Mouse (Mus musculus): ENCODE results near the gene Anp32e. TPM values are rescaled to one million over a fixed set of nuclear protein-coding genes. Genes with fewer than 3 reads are reported as not detected.
"Not testable (repeated sequence)": the region's sequence is repeated elsewhere in the genome, so short reads cannot be mapped to it uniquely, and the experiment has no call there.

Gene Anp32e
- polyA plus RNA-seq, 1 experiment from 2014 or later: 328 TPM

DNA sequence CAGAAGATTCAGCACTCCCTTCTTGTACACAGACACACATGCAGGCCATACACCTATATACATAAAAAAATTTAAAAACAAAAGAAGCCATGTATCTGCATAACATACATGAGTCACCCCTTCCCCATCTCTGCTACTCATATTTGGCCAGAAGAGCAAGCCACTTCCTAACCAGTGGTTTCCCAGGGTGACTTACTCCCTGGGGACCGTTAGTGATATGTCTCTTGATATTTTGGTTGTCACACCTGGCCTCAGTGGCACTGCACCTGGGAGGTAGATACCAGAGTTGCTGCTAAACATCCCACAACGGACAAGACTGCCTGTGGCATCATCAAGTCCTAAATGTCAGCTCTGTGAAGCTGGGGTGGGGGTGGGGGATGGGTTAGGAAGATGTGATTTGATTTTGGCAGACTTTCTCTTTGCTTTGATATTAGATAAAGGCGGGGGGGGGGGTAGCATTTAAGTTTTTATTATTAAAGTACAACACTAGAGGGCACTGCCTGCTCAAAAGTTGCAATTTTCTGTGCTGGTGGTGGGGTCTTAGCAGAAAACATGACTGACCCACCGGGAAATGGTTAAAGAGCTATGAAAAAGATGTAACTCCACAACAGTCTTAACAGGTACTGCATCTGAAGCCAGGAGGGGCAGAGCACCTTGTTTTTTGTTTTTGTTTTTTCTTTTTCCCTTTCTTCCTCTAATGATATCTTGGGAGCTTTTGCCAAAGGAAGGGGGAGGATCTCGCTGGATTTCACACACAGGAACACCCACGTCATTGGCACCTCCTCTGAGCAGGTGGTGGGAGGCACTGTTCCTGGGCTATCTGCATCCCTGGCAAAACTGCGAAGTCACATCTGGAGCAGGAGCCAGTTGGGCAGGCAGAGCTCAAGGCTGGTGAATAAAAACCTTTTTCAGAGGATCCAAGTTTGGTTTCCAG, 36.7 kb downstream of the Anp32e start:
- peak overlapping the region; percentile 35; the same call in 1 of the 2 replicates for H3K4me2 ChIP-seq (replicated peaks)
- H3K27me3 ChIP-seq: no peaks in the 10 kb centered on the region
- no peak overlapping the region for H3K27ac ChIP-seq (replicated peaks)
- WGBS: 10% methylated on average over 7 of the region's 7 CpGs
- no peaks in the 10 kb centered on the region for H3K36me3 ChIP-seq
- H3K4me1 ChIP-seq: peaks cover 5% of the 10 kb centered on the region; the same call in 1 of the 2 replicates
- no peaks in the 10 kb centered on the region for H3K9me3 ChIP-seq
- H3K4me3 ChIP-seq: 0 out of 2 replicates have a peak overlapping the region, but pooled peaks have one; percentile 10
- ATAC-seq (ENCODE audit: low FRiP score, low read depth): no peak
- no peak overlapping the region for H3K9ac ChIP-seq (replicated peaks)

DNA sequence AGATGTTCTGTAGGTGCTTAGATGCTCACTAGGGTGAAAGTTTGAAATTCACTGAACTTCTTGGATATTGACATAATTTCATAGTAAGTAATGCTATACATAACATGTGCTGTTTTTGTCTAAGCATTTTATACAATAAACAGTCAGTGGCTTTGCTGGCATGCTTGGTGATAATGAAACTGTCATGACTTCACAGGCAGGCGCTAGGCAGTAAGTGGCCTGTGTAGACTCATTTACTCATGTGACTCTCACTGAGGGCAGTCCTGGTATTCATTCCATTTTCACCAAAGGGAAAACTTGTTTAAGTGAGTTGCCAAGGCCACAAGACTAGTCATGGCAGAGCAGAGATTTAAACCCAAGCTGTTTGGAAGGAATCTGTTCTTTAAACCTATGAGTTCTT, 40.2 kb downstream of the Anp32e start:
- Histone ChIP-seq H3K27me3 (peaks cover 8% of the 10 kb centered on the region; the same call in 1 of the 2 replicates), H3K36me3 (no peaks in the 10 kb centered on the region), H3K4me3 (no peak overlapping the region), H3K27ac (replicated peaks) (no peak overlapping the region), H3K9ac (replicated peaks) (no peak overlapping the region), H3K9me3 (no peaks in the 10 kb centered on the region), H3K4me2 (replicated peaks) (no peak overlapping the region), H3K4me1 (peaks cover 24% of the 10 kb centered on the region)
- ATAC-seq (ENCODE audit: low FRiP score, low read depth): no peak
- 87% methylated on average over 1 of the region's 1 CpGs for WGBS

DNA sequence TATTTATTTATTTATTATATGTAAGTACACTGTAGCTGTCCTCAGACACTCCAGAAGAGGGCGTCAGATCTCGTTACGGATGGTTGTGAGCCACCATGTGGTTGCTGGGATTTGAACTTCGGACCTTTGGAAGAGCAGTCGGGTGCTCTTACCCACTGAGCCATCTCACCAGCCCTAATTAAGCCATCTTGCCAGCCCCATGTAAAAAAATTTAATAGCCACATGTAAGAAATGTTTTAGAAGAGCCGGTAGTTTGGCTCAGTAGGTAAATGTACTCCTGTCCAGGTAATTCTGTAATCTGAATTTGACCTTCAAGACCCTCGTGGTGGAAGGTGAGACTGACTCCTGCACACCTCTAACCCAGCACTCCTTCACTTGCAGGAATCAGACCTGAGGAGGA, 41.6 kb downstream of the Anp32e start:
- not testable (repeated sequence) for H3K27me3 ChIP-seq; H3K9ac ChIP-seq (replicated peaks); ATAC-seq (ENCODE audit: low FRiP score, low read depth); H3K9me3 ChIP-seq; H3K36me3 ChIP-seq; H3K4me2 ChIP-seq (replicated peaks); H3K4me3 ChIP-seq; H3K27ac ChIP-seq (replicated peaks)
- H3K4me1 ChIP-seq: peaks cover 24% of the 10 kb centered on the region
- 61% methylated on average over 6 of the region's 7 CpGs for WGBS

DNA sequence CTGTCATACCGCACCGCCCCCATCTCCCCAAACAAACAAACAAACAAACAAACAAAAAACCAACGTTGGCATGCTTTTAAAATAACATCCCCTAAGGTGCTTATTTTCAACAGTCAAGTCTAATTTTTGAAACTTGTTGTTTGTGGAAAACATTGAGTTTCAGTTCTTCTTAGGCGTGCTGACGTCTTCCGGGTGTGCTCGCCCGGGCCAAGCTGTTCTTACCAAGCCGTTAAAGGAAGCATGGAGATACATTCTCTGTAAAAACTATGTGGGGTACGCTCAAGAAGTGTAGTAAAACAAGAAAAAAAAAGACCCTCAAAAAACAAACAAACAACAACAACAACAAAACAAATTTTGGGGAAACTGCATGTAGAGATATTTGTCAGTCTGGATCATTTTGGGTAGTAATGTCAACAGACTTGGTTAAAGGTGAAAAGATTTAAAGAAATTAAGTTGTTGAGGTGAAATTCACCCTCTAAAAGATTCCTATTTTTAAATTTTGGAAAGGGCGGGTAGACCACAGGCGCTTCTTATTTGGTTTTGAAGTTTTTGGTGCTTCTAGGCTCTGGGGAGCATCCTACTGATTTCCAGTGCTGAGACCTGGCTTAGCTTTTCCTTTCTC, 43.3 kb downstream of the Anp32e start:
- peak overlapping the region; percentile 49 for H3K4me2 ChIP-seq (replicated peaks)
- no peaks in the 10 kb centered on the region for H3K9me3 ChIP-seq
- WGBS: 73% methylated on average over 12 of the region's 12 CpGs
- peaks cover 19% of the 10 kb centered on the region for H3K4me1 ChIP-seq
- H3K27me3 ChIP-seq: peaks cover 10% of the 10 kb centered on the region; the same call in 1 of the 2 replicates
- H3K4me3 ChIP-seq: peak overlapping the region; percentile 27
- H3K9ac ChIP-seq (replicated peaks): peak overlapping the region; percentile 39; the same call in 1 of the 2 replicates
- ATAC-seq (ENCODE audit: low FRiP score, low read depth): no peak
- H3K36me3 ChIP-seq: no peaks in the 10 kb centered on the region
- peak overlapping the region; percentile 83 for H3K27ac ChIP-seq (replicated peaks)

DNA sequence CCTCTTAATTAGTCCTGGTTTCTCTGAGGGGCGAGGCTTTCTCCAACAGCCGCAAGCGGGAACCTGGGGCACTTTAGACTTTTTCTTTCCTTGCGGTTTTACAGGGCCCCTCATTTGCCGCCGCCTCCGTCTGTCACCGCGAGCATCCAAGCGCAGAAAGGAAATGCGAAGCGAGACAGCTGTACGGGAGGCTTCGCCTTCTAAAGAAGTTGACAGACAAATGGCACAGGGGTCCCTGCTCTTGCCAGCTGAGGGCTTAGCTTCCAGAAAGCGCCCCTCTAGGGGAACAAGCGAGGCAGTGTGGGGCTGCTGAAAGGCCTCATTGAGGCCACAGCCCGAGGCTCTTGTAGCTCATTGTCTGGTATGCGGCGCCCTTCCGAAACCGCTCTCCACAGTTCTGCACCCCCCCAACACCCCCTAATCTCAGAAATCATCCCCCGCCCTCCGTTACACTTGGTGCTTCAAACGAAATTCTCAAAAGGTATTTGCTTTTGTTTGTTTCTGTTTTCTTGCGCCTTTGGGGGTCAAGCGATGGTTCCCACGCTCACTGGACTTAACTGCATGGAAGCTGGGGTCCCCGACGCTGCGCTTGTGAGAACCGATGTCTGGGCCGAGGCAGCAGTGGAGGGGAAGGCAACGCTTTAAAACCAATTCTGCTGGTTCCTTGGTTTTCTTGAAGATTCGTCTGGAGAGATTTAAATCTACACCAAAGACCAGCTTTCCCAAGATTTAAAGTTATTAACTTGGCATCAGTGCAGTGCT, 44.0 kb downstream of the Anp32e start:
- whole genome bisulfite sequencing: 2% methylated on average over 34 of the region's 34 CpGs
- H3K4me3 ChIP-seq: peak overlapping the region; percentile 27
- ATAC-seq (ENCODE audit: low FRiP score, low read depth): peak; percentile 96

DNA sequence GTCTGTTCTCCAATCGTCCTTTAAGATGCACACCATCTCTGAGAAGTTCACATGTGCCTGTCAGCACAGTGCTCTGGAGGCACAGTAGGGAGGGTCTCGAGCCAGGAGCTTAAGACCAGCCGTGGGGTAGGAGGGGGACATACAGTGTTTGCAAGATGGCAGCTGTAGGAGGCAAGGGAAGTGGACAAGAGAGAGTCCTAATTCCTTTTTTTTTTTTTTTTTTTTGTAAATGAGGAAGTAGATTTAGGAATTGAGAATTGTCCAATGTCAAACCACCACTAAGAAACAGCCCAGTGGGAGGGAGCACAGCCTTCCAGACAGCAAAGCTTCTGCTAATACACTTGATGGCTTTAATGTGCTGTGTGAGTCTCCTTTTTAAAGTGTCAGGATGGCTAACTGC, 48.0 kb downstream of the Anp32e start:
- H3K9ac ChIP-seq (replicated peaks): no peak overlapping the region
- H3K4me3 ChIP-seq: no peak overlapping the region
- H3K27me3 ChIP-seq: peaks cover 10% of the 10 kb centered on the region; the same call in 1 of the 2 replicates
- peaks cover 19% of the 10 kb centered on the region for H3K4me1 ChIP-seq
- no peak for ATAC-seq (ENCODE audit: low FRiP score, low read depth)
- no peaks in the 10 kb centered on the region for H3K9me3 ChIP-seq
- no peak overlapping the region for H3K4me2 ChIP-seq (replicated peaks)
- no peaks in the 10 kb centered on the region for H3K36me3 ChIP-seq
- 53% methylated on average over 3 of the region's 3 CpGs for WGBS
- H3K27ac ChIP-seq (replicated peaks): no peak overlapping the region

More for the DNA sequence above, 44.0 kb downstream of the Anp32e start:
- Histone ChIP-seq H3K36me3 (no peaks in the 10 kb centered on the region), H3K27ac (replicated peaks) (peak overlapping the region; percentile 83), H3K27me3 (peaks cover 10% of the 10 kb centered on the region; the same call in 1 of the 2 replicates), H3K4me2 (replicated peaks) (peak overlapping the region; percentile 49), H3K9ac (replicated peaks) (peak overlapping the region; percentile 39; the same call in 1 of the 2 replicates), H3K9me3 (no peaks in the 10 kb centered on the region), H3K4me1 (peaks cover 19% of the 10 kb centered on the region)

DNA sequence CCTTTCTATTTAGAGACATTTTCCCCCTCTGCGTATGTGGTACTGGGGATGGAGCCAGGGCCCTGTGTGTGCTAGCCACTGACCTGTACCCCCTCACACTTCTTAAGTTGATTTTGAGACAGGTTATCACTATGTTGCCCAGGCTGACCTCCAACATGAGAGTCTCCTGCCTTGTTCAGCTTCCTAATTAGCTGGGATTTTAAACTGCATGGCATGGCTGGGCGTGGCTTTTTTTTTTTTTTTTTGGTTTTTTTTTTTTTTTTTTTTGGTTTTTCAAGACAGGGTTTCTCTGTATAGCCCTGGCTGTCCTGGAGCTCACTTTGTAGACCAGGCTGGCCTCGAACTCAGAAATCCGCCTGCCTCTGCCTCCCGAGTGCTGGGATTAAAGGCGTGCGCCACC, 48.5 kb downstream of the Anp32e start:
- not testable (repeated sequence) for H3K9ac ChIP-seq (replicated peaks); ATAC-seq (ENCODE audit: low FRiP score, low read depth); H3K9me3 ChIP-seq; H3K36me3 ChIP-seq; H3K27me3 ChIP-seq; H3K4me2 ChIP-seq (replicated peaks); H3K4me3 ChIP-seq; H3K27ac ChIP-seq (replicated peaks)
- H3K4me1 ChIP-seq: peaks cover 16% of the 10 kb centered on the region
- WGBS: 98% methylated on average over 5 of the region's 7 CpGs

DNA sequence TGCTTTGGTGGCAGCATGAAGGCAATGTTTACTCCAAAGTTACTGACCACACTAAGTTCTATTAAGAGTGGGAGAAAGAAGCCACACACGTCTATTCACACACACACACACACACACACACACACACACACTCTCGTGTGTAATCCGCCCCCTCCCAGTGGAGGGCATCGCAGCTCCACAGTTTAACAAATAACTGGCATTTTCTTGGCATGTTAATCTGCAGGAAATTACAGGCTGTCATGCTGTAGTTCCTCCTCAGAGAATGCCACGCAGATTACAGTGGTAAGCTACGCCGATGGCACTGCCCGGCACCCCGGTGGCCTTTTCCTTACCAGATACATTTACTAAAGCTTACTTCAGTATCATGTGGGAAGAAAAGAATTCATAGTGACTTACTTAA, 49.2 kb downstream of the Anp32e start:
- H3K4me3 ChIP-seq: no peak overlapping the region
- H3K27me3 ChIP-seq: peaks cover 10% of the 10 kb centered on the region; the same call in 1 of the 2 replicates
- no peak overlapping the region for H3K9ac ChIP-seq (replicated peaks)
- peaks cover 10% of the 10 kb centered on the region for H3K4me1 ChIP-seq
- H3K4me2 ChIP-seq (replicated peaks): no peak overlapping the region
- no peaks in the 10 kb centered on the region for H3K36me3 ChIP-seq
- no peak overlapping the region for H3K27ac ChIP-seq (replicated peaks)
- no peak for ATAC-seq (ENCODE audit: low FRiP score, low read depth)
- 83% methylated on average over 9 of the region's 9 CpGs for WGBS
- no peaks in the 10 kb centered on the region for H3K9me3 ChIP-seq

DNA sequence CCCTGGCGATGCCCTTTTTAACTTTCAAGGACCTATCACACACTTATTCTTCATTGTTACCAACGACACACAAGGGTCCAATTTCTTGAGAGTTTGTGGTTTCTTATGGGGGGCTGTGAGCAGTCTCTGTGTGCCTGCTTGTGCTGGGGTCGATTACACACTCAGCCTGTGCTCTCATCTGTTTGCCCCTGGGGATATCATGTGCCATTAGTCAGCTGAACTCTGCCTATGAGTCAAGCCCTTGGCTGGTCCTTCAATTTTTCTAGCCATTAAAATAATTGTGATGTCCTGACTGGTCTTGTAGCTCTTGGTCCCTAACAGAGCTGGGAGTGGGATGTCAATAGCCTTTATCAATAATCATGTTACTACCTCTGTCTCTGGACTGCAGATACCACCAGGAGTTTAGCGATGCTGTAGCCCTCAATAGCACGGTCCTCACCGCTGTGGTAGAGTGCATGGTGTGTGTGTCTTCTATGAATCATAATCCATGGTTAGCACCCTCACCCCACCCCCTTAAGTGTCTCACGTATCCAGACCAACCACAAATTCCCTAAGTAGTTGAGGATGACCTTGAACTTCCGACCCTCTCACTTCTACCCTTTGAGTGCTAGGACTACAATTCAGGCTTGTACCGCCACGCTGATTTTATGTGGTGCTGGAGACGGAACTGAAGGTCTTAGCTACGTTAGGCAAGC, 51.4 kb downstream of the Anp32e start:
- no peak for ATAC-seq (ENCODE audit: low FRiP score, low read depth)
- Histone ChIP-seq H3K36me3 (no peaks in the 10 kb centered on the region), H3K4me3 (no peak overlapping the region), H3K4me1 (peaks cover 7% of the 10 kb centered on the region), H3K27ac (replicated peaks) (no peak overlapping the region), H3K9ac (replicated peaks) (no peak overlapping the region), H3K4me2 (replicated peaks) (no peak overlapping the region), H3K9me3 (no peaks in the 10 kb centered on the region), H3K27me3 (no peaks in the 10 kb centered on the region)
- WGBS: 87% methylated on average over 12 of the region's 12 CpGs

DNA sequence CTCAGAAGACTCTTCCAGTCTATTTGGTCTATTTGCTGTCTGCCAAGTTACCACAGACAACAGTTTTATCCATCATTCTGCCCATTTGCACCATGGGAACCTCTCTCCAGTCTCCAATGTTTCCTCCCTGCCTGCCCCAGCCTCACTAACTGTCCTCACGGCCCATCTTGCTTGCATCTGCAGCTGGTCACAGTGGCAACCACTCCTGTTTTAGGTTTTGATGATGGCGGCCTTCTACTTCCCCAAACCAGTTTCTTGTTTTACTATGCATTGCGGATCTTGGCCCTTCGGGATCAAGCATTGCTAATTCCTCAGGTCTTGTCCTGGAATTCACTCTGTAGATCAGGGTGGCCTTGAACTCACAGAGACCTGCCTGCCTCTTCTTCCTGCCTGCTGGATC, 53.1 kb downstream of the Anp32e start:
- H3K9ac ChIP-seq (replicated peaks): no peak overlapping the region
- no peaks in the 10 kb centered on the region for H3K9me3 ChIP-seq
- ATAC-seq (ENCODE audit: low FRiP score, low read depth): no peak
- no peak overlapping the region for H3K4me2 ChIP-seq (replicated peaks)
- 0 out of 2 replicates have a peak, but pooled peaks cover under 1% of the 10 kb centered on the region for H3K27me3 ChIP-seq
- H3K4me1 ChIP-seq: peaks cover 24% of the 10 kb centered on the region
- H3K4me3 ChIP-seq: no peak overlapping the region
- 86% methylated on average over 4 of the region's 4 CpGs for WGBS
- H3K27ac ChIP-seq (replicated peaks): no peak overlapping the region
- peaks cover 3% of the 10 kb centered on the region; the same call in 1 of the 2 replicates for H3K36me3 ChIP-seq
